ENCODE assay signal across 12 mouse cellular contexts in the genomic region with DNA sequence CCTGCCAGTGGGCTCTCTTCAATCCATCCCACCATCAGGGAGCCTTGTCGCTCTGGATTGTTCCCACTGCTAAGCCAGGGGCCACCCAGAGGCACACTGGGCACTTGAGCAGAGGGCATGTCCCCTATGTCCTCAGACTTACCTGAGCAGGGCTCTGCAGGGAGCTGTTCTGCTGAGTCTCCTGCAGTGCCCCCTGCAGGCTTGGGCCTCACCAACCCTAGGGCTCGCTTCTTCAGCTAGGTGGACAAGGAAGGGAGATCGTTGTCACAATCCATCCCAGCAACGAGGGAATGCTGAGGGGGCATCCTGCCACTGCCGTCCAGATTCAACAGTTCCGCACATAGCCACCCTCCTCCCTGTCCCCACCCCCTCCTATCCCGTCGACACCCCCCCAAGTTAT. TPM values are rescaled to one million over a fixed set of nuclear protein-coding genes. Genes with fewer than 3 reads are reported as not detected.
A peak's percentile ranks its signal among the peaks of the same experiment; 100 is the strongest.
DNase-seq lines count a peak whose midpoint lies in the region; ATAC-seq and TF ChIP-seq lines count a peak whose summit lies in the region.
"Had no signal": no experiment of that assay in that cellular context is flagged by ENCODE, and none has a peak within 500 bp of the region (broad histone marks: within the 10 kb centered on the region; RNA-seq: fewer than 3 reads in every experiment).

No protein-coding gene starts in this region.

- H3K9me3 ChIP-seq in heart, postnatal 0 days (replicated peaks; ENCODE audit: control insufficient read depth, low read length), result no peaks in the 10 kb centered on the region
- H3K9me3 ChIP-seq in midbrain, embryonic 11.5 days (ENCODE audit: control insufficient read depth, low read length), result no peaks in the 10 kb centered on the region
- H3K9me3 ChIP-seq in midbrain, embryonic 16.5 days (replicated peaks; ENCODE audit: control insufficient read depth, low read length, poor library complexity, severe bottlenecking), result no peaks in the 10 kb centered on the region
- H3K9me3 ChIP-seq: stomach, embryonic 15.5 days had no signal

- peak; percentile 19; the same call in 1 of the 2 replicates for TF ChIP-seq CTCF in heart, postnatal 0 days (IDR thresholded peaks at IDR 0.05; ENCODE audit: low read depth)
- TF ChIP-seq CTCF in small intestine, adult 2 months (IDR thresholded peaks at IDR 0.05; ENCODE audit: extremely low read depth, insufficient read length, insufficient replicate concordance, low read depth, low read length), result peak; percentile 26; the same call in 1 of the 2 replicates

- no peak overlapping the region; the same call in 1 of the 2 replicates for H3K27ac ChIP-seq in heart, postnatal 0 days (ENCODE audit: low read depth)
- H3K27ac ChIP-seq in midbrain, embryonic 11.5 days (ENCODE audit: low read depth, low read length), result no peak overlapping the region
- no peak overlapping the region for H3K27ac ChIP-seq in midbrain, embryonic 16.5 days (ENCODE audit: low read length)
- H3K27ac ChIP-seq in small intestine, adult 2 months (ENCODE audit: insufficient read depth, low read depth, low read length), result no peak overlapping the region
- H3K27ac ChIP-seq: stomach, embryonic 15.5 days had no signal

- no peak for TF ChIP-seq POLR2A in small intestine, adult 2 months (IDR thresholded peaks at IDR 0.05; ENCODE audit: low read depth, low read length)

- no peak for TF ChIP-seq EP300 in heart, postnatal 0 days (IDR thresholded peaks at IDR 0.05; ENCODE audit: low read depth)

- no peak overlapping the region for H3K9ac ChIP-seq in heart, postnatal 0 days (replicated peaks; ENCODE audit: low read depth, low read length)
- no peak overlapping the region for H3K9ac ChIP-seq in midbrain, embryonic 11.5 days (ENCODE audit: low read length)
- no peak overlapping the region for H3K9ac ChIP-seq in midbrain, embryonic 16.5 days (ENCODE audit: low read depth, low read length)
- H3K9ac ChIP-seq: stomach, embryonic 15.5 days had no signal

- no peaks in the 10 kb centered on the region for H3K27me3 ChIP-seq in heart, postnatal 0 days (ENCODE audit: control insufficient read depth, insufficient read depth, low read length)
- no peaks in the 10 kb centered on the region for H3K27me3 ChIP-seq in midbrain, embryonic 11.5 days (ENCODE audit: control insufficient read depth, insufficient read depth, low read length)
- no peaks in the 10 kb centered on the region for H3K27me3 ChIP-seq in midbrain, embryonic 16.5 days (ENCODE audit: control insufficient read depth, insufficient read depth, low read depth, low read length)
- H3K27me3 ChIP-seq in small intestine, adult 2 months (ENCODE audit: control insufficient read depth, insufficient read depth, low read length), result no peaks in the 10 kb centered on the region
- H3K27me3 ChIP-seq: stomach, embryonic 15.5 days had no signal

- H3K4me3 ChIP-seq in heart, postnatal 0 days (ENCODE audit: low read depth, low read length), result no peak overlapping the region
- no peak overlapping the region for H3K4me3 ChIP-seq in midbrain, embryonic 11.5 days (ENCODE audit: low read depth, low read length)
- H3K4me3 ChIP-seq in midbrain, embryonic 16.5 days (ENCODE audit: low read depth, low read length), result no peak overlapping the region
- no peak overlapping the region for H3K4me3 ChIP-seq in small intestine, adult 2 months (ENCODE audit: low read depth, low read length)
- H3K4me3 ChIP-seq: stomach, embryonic 15.5 days had no signal

- ATAC-seq in heart, postnatal 0 days (ENCODE audit: insufficient read depth, low read depth), result no peak
- ATAC-seq in midbrain, embryonic 11.5 days (ENCODE audit: low FRiP score), result 0 out of 2 replicates have a peak, but pooled peaks have one; percentile 15
- no peak for ATAC-seq in midbrain, embryonic 16.5 days
- 0 out of 2 replicates have a peak, but pooled peaks have one; percentile 31 for ATAC-seq in common myeloid progenitor, adult 5-6 weeks (replicated peaks; ENCODE audit: low read depth, poor library complexity, severe bottlenecking)
- no peak for ATAC-seq in inflammation-experienced regulatory T-cells, adult 6 months
- ATAC-seq: forebrain, embryonic 16.5 days had no signal

- peaks cover 27% of the 10 kb centered on the region for H3K36me3 ChIP-seq in heart, postnatal 0 days (replicated peaks; ENCODE audit: control insufficient read depth, insufficient read depth, low read length)
- no peaks in the 10 kb centered on the region for H3K36me3 ChIP-seq in midbrain, embryonic 11.5 days (ENCODE audit: control insufficient read depth, insufficient read depth, low read length)
- H3K36me3 ChIP-seq in midbrain, embryonic 16.5 days (ENCODE audit: control insufficient read depth, insufficient read depth, low read length), result no peaks in the 10 kb centered on the region
- H3K36me3 ChIP-seq in small intestine, adult 2 months (ENCODE audit: control insufficient read depth, insufficient read depth, low read length), result peaks cover 23% of the 10 kb centered on the region

- 0 out of 2 replicates have a peak, but pooled peaks cover 4% of the 10 kb centered on the region for H3K4me1 ChIP-seq in heart, postnatal 0 days (ENCODE audit: control insufficient read depth, insufficient read depth)
- peaks cover 8% of the 10 kb centered on the region for H3K4me1 ChIP-seq in midbrain, embryonic 11.5 days (ENCODE audit: control insufficient read depth, insufficient read depth, low read length)
- H3K4me1 ChIP-seq in midbrain, embryonic 16.5 days (ENCODE audit: control insufficient read depth, insufficient read depth, low read length), result 0 out of 2 replicates have a peak, but pooled peaks cover 2% of the 10 kb centered on the region
- peaks cover 16% of the 10 kb centered on the region for H3K4me1 ChIP-seq in small intestine, adult 2 months (ENCODE audit: control insufficient read depth, insufficient read depth, insufficient read length, low read length)

- no peak overlapping the region for H3K4me2 ChIP-seq in heart, postnatal 0 days (ENCODE audit: low read depth, low read length)
- no peak overlapping the region for H3K4me2 ChIP-seq in midbrain, embryonic 11.5 days
- H3K4me2 ChIP-seq in midbrain, embryonic 16.5 days (ENCODE audit: low read length), result no peak overlapping the region
- H3K4me2 ChIP-seq: stomach, embryonic 15.5 days had no signal

- WGBS in heart, postnatal 0 days, result 74% methylated on average over 8 of the region's 8 CpGs
- WGBS in midbrain, embryonic 11.5 days, result 61% methylated on average over 8 of the region's 8 CpGs
- WGBS in midbrain, embryonic 16.5 days, result 76% methylated on average over 8 of the region's 8 CpGs
- 79% methylated on average over 8 of the region's 8 CpGs for WGBS in small intestine, adult 2 months

- DNase-seq in heart, postnatal 0 days (ENCODE audit: low spot score), result no peak
- DNase-seq in heart, adult 9 months (ENCODE audit: low spot score in 2 of 2), result no peak
- no peak for DNase-seq in midbrain, embryonic 11.5 days (ENCODE audit: low spot score, missing footprints)
- DNase-seq in urinary bladder, postnatal 10 days (ENCODE audit: low spot score), result no peak
- DNase-seq: cerebellum, postnatal 36 days had no signal

RNA-seq across cellular contexts. Expression of a gene that starts 6.0 kb away (rescaled TPM):
- 12.9 and 13.1 TPM in 2 replicates for total RNA-seq in heart, postnatal 0 days (2014; rRNA removed; ENCODE audit: low replicate concordance)
- 13.0 and 13.4 TPM in 2 replicates for polyA plus RNA-seq in heart, postnatal 0 days (2015; fragmentation: Nextera tagmentation; extraction: Ambion mirVana)
- 57.2 and 61.8 TPM in 2 replicates for polyA plus RNA-seq in midbrain, embryonic 11.5 days (2014; fragmentation: Nextera tagmentation; extraction: Ambion mirVana)
- 13.5 and 19.7 TPM in 2 replicates for polyA plus RNA-seq in midbrain, embryonic 16.5 days (2015; fragmentation: Nextera tagmentation; extraction: Ambion mirVana)
- total RNA-seq in common myeloid progenitor, adult 5-6 weeks (2017), result 9.2 and 13.6 TPM in 2 replicates
- polyA plus RNA-seq in small intestine, adult 2 months (2012; rRNA removed), result 4.7 and 7.9 TPM in 2 replicates
- 10 to 100 TPM; 45.8 to 70.7 (median 62.8) TPM for polyA plus RNA-seq in inflammation-experienced regulatory T-cells, adult 6 months (2017; shearing (Covaris generic))

RNA-seq across cellular contexts. Expression of a gene that starts 23.6 kb away (rescaled TPM):
- total RNA-seq in heart, postnatal 0 days (2014; rRNA removed; ENCODE audit: low replicate concordance), result 2.7 and 6.4 TPM in 2 replicates
- polyA plus RNA-seq in heart, postnatal 0 days (2015; fragmentation: Nextera tagmentation; extraction: Ambion mirVana), result 4.0 and 4.6 TPM in 2 replicates
- polyA plus RNA-seq in midbrain, embryonic 11.5 days (2014; fragmentation: Nextera tagmentation; extraction: Ambion mirVana), result 1.3 and 1.5 TPM in 2 replicates
- 1.8 and 2.2 TPM in 2 replicates for polyA plus RNA-seq in midbrain, embryonic 16.5 days (2015; fragmentation: Nextera tagmentation; extraction: Ambion mirVana)
- total RNA-seq in common myeloid progenitor, adult 5-6 weeks (2017), result not detected in 2 replicates
- 15.8 and 28.3 TPM in 2 replicates for polyA plus RNA-seq in small intestine, adult 2 months (2012; rRNA removed)
- polyA plus RNA-seq in inflammation-experienced regulatory T-cells, adult 6 months (2017; shearing (Covaris generic)), result under 1 TPM; 0.15 to 0.26 (median 0.19) TPM
- total RNA-seq: megakaryocyte-erythroid progenitor cell, adult 5-6 weeks had no signal

Comparison
In these comparisons a context has a peak if more than half of its experiments do, and no peak if none do; other contexts are left out.
1. ATAC-seq: peak in midbrain, embryonic 11.5 days (single experiment) and common myeloid progenitor, adult 5-6 weeks (single experiment); none in heart, postnatal 0 days (single experiment), midbrain, embryonic 16.5 days (single experiment) and inflammation-experienced regulatory T-cells, adult 6 months (single experiment).